Mouse (Mus musculus): ENCODE results near the gene Eps8l1. TPM values are rescaled to one million over a fixed set of nuclear protein-coding genes. Genes with fewer than 3 reads are reported as not detected.

The Eps8l1 gene
- polyA plus RNA-seq, 1 experiment: 0.76 TPM

GRCm38 (mm10) chr7:4515853-4516252 lies 55.4 kb downstream of the Eps8l1 start:
- no peaks in the 10 kb centered on the region for H3K4me1 ChIP-seq (ENCODE audit: control insufficient read depth, insufficient read depth, insufficient read length, low read length)
- H3K27me3 ChIP-seq (ENCODE audit: control insufficient read depth, insufficient read depth, low read length): no peaks in the 10 kb centered on the region; the same call in 1 of the 2 replicates
- H3K27ac ChIP-seq (ENCODE audit: insufficient read depth, low read depth, low read length): no peak overlapping the region
- TF ChIP-seq CTCF (IDR thresholded peaks at IDR 0.05; ENCODE audit: extremely low read depth, insufficient read length, insufficient replicate concordance, low read depth, low read length) (no peak), POLR2A (IDR thresholded peaks at IDR 0.05; ENCODE audit: low read depth, low read length) (no peak)
- H3K36me3 ChIP-seq (ENCODE audit: control insufficient read depth, insufficient read depth, low read length): no peaks in the 10 kb centered on the region
- WGBS: 65% methylated on average over 6 of the region's 6 CpGs
- no peak overlapping the region for H3K4me3 ChIP-seq (ENCODE audit: low read depth, low read length)

- WGBS: 30% methylated on average over 4 of the region's 4 CpGs
- TF ChIP-seq CTCF (IDR thresholded peaks at IDR 0.05; ENCODE audit: extremely low read depth, insufficient read length, insufficient replicate concordance, low read depth, low read length) (no peak), POLR2A (IDR thresholded peaks at IDR 0.05; ENCODE audit: low read depth, low read length) (no peak)
- H3K36me3 ChIP-seq (ENCODE audit: control insufficient read depth, insufficient read depth, low read length): no peaks in the 10 kb centered on the region
These were observed 56.0 kb downstream of the Eps8l1 start, which contains the start of gene Tnnt1 for GRCm38 (mm10) chr7:4516332-4517050. TSS of gene Tnnt1 (minus strand) at chr7:4516382.

DNA sequence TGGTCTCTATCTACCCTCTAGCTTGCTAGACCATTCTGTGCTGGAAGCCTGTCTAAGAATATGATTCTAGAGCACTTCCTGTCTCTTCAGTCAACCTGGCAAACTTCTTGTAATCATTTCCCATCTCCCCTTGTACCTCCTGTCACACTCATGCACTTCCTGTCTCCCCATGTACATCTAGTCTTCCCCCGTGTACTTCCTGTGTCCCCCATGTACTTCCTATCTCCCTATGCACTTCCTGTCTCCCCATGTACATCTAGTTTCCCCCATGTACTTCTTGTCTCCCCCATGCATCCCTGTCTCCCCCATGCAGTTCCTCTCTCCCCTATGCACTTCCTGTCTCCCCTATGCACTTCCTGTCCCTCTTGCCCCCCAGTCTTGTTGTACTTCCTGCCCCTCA lies 58.0 kb downstream of the Eps8l1 start:
- H3K27ac ChIP-seq (ENCODE audit: insufficient read depth, low read depth, low read length): no peak overlapping the region
- 79% methylated on average over 1 of the region's 1 CpGs for WGBS

More at GRCm38 (mm10) chr7:4516332-4517050, 56.0 kb downstream of the Eps8l1 start, which contains the start of gene Tnnt1:
- H3K27ac ChIP-seq (ENCODE audit: insufficient read depth, low read depth, low read length): no peak within 1 kb of the TSS
- no peaks in the 10 kb centered on the region for H3K4me1 ChIP-seq (ENCODE audit: control insufficient read depth, insufficient read depth, insufficient read length, low read length)
- no peak within 1 kb of the TSS for H3K4me3 ChIP-seq (ENCODE audit: low read depth, low read length)
- peaks cover 3% of the 10 kb centered on the region; the same call in 1 of the 2 replicates for H3K27me3 ChIP-seq (ENCODE audit: control insufficient read depth, insufficient read depth, low read length)

GRCm38 (mm10) chr7:4521231-4522003 lies 60.9 kb downstream of the Eps8l1 start:
- Histone ChIP-seq H3K4me3 (ENCODE audit: low read depth, low read length) (no peak overlapping the region), H3K4me1 (ENCODE audit: control insufficient read depth, insufficient read depth, insufficient read length, low read length) (no peaks in the 10 kb centered on the region), H3K36me3 (ENCODE audit: control insufficient read depth, insufficient read depth, low read length) (no peaks in the 10 kb centered on the region), H3K27ac (ENCODE audit: insufficient read depth, low read depth, low read length) (no peak overlapping the region), H3K27me3 (ENCODE audit: control insufficient read depth, insufficient read depth, low read length) (peaks cover 7% of the 10 kb centered on the region)
- TF ChIP-seq CTCF (IDR thresholded peaks at IDR 0.05; ENCODE audit: extremely low read depth, insufficient read length, insufficient replicate concordance, low read depth, low read length): no peak
- TF ChIP-seq POLR2A (IDR thresholded peaks at IDR 0.05; ENCODE audit: low read depth, low read length): no peak
- WGBS: 32% methylated on average over 32 of the region's 32 CpGs

More for the DNA sequence above, 58.0 kb downstream of the Eps8l1 start:
- H3K27me3 ChIP-seq (ENCODE audit: control insufficient read depth, insufficient read depth, low read length): peaks cover 7% of the 10 kb centered on the region
- no peaks in the 10 kb centered on the region for H3K36me3 ChIP-seq (ENCODE audit: control insufficient read depth, insufficient read depth, low read length)
- no peak overlapping the region for H3K4me3 ChIP-seq (ENCODE audit: low read depth, low read length)
- no peaks in the 10 kb centered on the region for H3K4me1 ChIP-seq (ENCODE audit: control insufficient read depth, insufficient read depth, insufficient read length, low read length)
- no peak for TF ChIP-seq POLR2A (IDR thresholded peaks at IDR 0.05; ENCODE audit: low read depth, low read length)
- no peak for TF ChIP-seq CTCF (IDR thresholded peaks at IDR 0.05; ENCODE audit: extremely low read depth, insufficient read length, insufficient replicate concordance, low read depth, low read length)

DNA sequence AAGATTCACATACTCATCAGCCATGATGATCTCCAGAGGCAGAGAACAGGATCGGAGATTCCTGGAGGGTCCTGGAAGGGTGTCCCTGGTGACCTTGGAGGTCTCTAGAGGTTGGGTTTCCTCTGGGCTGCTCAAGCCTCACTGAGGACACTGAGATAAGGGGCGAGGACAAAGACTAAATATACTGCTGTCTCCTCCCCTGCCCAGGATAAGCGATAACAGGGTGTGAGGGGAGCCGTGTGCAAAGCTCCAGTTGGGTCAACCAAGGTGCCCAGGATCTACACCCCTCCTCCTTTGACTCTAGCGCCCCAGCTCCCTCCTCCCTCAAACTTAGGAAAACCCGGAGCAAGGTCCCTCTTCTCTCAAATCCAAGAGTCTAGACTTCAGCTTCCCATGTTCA lies 61.8 kb downstream of the Eps8l1 start:
- 42% methylated on average over 6 of the region's 6 CpGs for WGBS
- no peaks in the 10 kb centered on the region for H3K36me3 ChIP-seq (ENCODE audit: control insufficient read depth, insufficient read depth, low read length)

DNA sequence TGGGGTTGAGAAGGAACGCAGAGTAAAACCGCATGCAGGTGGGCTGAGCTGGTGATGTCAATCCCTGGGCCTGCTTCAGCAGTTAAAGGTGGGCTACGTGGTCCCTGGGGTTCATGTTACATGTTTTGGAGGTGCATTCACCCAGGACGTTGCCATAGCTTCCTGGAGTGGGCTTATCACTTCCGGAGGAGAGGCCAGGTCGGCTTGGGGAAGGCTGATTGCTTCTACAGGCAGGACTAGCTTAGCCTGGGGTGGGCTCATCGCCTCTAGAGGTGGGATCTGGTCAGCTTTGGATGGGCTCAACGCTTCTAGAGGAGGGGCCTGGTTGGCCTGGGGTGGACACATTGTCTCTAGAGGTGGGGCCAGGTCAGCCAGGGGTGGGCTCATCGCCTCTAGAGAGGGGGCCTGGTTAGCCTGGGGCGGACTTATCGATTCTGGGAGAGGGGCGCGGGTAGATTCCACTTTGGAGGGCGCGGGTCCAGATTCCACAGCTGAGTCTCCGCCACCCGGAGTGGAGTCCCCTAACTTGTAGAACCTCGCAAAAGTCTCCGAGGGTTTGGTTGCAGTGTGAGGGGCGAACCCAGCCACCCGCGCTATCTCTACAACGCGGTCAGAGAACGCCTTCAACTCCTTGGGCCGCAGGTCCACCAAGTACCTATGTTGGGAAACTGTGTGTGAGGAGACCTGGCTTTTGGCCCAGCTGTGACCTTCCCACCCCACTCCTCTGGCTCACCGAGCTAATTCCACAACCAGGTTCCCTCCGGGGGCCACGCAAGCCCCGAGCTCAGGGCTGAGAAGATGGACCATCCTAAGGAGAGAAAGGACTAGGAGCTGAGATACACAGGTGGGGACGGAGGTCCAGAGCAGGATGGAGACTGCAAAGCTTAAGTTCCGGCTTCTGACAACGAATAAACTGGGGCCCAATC lies 63.0 kb downstream of the Eps8l1 start:
- 88% methylated on average over 33 of the region's 33 CpGs for WGBS
- Histone ChIP-seq H3K36me3 (ENCODE audit: control insufficient read depth, insufficient read depth, low read length) (no peaks in the 10 kb centered on the region), H3K27me3 (ENCODE audit: control insufficient read depth, insufficient read depth, low read length) (peaks cover 7% of the 10 kb centered on the region), H3K4me1 (ENCODE audit: control insufficient read depth, insufficient read depth, insufficient read length, low read length) (peaks cover 2% of the 10 kb centered on the region; the same call in 1 of the 2 replicates), H3K4me3 (ENCODE audit: low read depth, low read length) (no peak overlapping the region), H3K27ac (ENCODE audit: insufficient read depth, low read depth, low read length) (no peak overlapping the region)
- TF ChIP-seq CTCF (IDR thresholded peaks at IDR 0.05; ENCODE audit: extremely low read depth, insufficient read length, insufficient replicate concordance, low read depth, low read length) (no peak), POLR2A (IDR thresholded peaks at IDR 0.05; ENCODE audit: low read depth, low read length) (no peak)

More for the DNA sequence above, 61.8 kb downstream of the Eps8l1 start:
- peaks cover 7% of the 10 kb centered on the region for H3K27me3 ChIP-seq (ENCODE audit: control insufficient read depth, insufficient read depth, low read length)
- peaks cover 2% of the 10 kb centered on the region; the same call in 1 of the 2 replicates for H3K4me1 ChIP-seq (ENCODE audit: control insufficient read depth, insufficient read depth, insufficient read length, low read length)
- H3K4me3 ChIP-seq (ENCODE audit: low read depth, low read length): no peak overlapping the region
- no peak overlapping the region for H3K27ac ChIP-seq (ENCODE audit: insufficient read depth, low read depth, low read length)
- TF ChIP-seq POLR2A (IDR thresholded peaks at IDR 0.05; ENCODE audit: low read depth, low read length) (no peak), CTCF (IDR thresholded peaks at IDR 0.05; ENCODE audit: extremely low read depth, insufficient read length, insufficient replicate concordance, low read depth, low read length) (no peak)
